Mouse (Mus musculus) embryonic fibroblast, embryonic 13.5 days (primary cell): Measurements from ENCODE around the gene Gm48551. TPM values are rescaled to one million over a fixed set of nuclear protein-coding genes. Genes with fewer than 3 reads are reported as not detected.

Source experiments
- H3K27ac ChIP-seq: 2 replicates; pipeline ENCODE4 v1.5.1; 2012; ENCODE audit warnings: low read length, control low read depth, inconsistent platforms; ENCODE audit not compliant: insufficient read depth
- H3K4me1 ChIP-seq: 2 replicates; pipeline ENCODE4 v1.6.1; 2011; ENCODE audit warnings: low read length; ENCODE audit not compliant: control insufficient read depth, insufficient read depth
- H3K4me3 ChIP-seq: 2 replicates; pipeline ENCODE4 v1.5.1; 2011; ENCODE audit warnings: mild to moderate bottlenecking, control low read depth, low read length; ENCODE audit not compliant: insufficient read depth
- CTCF ChIP-seq: IDR thresholded peaks from 2 replicates; pipeline ENCODE4 v1.5.1; 2011; ENCODE audit warnings: mild to moderate bottlenecking, control low read depth, low read length, moderate library complexity, borderline replicate concordance; ENCODE audit not compliant: insufficient read depth
- POLR2A ChIP-seq: IDR thresholded peaks from 2 replicates; pipeline ENCODE4 v1.6.1; 2011; ENCODE audit warnings: low read depth, mild to moderate bottlenecking, control low read depth, low read length, moderate library complexity
- polyA plus RNA-seq: library from polyadenylated mRNA; stranded (reverse); fragments of >200 nt; gene quantifications from 2 replicates; pipeline ENCODE4 v1.2.4, GENCODE M21; 2011; ENCODE audit warnings: low read depth; ENCODE audit not compliant: missing spikeins, insufficient read length

Gm48551 gene
- polyA plus RNA-seq, 1 experiment = 1.4 TPM

DNA sequence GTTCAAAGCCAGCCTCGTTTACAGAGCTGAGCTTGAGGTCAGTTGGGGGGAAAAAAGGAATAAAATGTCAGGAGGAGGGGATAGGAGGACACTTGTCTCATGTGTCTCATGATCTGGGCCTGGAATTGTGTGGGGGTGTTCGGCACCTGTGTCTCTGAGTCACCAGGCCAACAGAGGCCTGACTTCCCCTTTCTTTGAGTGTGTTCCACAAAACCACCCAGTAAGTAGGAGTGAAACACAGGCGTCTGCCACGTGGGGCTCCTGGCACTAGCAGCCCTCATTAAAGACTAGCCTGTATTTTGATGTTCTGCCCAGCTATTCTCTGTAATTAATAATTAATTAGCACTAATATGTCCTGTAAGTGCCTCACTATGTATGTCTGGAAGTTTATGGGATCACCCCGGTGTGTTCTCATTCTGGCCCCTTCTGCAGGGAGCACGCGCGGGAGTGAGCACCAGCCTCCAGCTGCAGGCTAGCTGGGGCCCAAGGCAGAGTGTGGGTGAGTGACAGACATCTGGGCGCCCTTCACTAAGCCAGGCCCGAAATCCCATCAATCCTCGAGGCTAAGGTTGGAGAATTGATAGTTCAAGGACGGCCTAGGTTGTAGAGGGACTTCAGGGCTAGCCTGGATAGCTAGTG is 27.8 kb upstream of the Gm48551 start:
- Histone ChIP-seq H3K4me3 (no peak overlapping the region), H3K27ac (no peak overlapping the region), H3K4me1 (0 out of 2 replicates have a peak, but pooled peaks cover 2% of the 10 kb centered on the region)
- TF ChIP-seq POLR2A (no peak), CTCF (no peak)

DNA sequence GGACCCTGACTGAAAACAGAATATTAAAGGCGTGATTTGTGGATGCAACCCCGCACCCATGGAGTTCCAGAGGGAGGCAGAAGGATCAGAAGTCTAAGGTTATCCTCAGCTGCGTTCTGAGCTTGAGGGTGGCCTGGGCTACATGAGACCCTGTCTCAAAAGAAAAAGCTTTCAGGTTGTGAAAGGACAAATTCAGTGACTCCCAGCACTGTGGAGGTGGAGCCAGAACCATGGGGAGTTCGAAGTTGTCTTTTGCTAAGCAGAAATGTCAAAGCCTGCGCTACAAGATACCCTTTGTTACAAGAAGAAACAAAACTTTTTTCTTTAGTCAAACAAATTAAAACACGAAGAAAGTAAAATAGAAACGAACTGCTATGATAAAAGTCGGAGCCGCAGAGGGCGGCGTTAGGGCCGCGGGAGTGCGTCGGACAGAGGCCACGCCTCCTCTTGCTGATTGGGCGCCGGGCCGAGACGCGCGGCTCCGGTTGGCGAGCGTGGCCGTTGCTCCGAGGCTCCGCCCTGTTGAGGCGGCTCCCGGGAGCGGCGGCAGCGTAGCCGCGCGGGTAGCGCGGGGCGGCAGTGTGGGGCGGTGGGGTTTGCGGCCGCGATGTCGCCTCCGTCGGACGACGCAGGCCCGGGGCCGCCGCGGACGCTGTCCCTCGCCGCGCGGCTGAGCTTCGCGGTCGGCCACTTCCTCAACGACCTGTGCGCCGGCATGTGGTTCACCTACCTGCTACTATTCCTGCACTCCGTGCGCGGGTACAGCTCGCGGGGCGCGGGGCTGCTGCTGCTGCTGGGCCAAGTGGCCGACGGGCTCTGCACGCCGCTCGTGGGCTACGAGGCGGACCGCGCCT is 27.0 kb upstream of the Gm48551 start, which contains the start of gene Mfsd12:
TSS of gene Mfsd12 (plus strand) at position 501 of the 854 bp plus-strand sequence.
- Histone ChIP-seq H3K27ac (no peak within 1 kb of the TSS), H3K4me1 (0 out of 2 replicates have a peak, but pooled peaks cover 2% of the 10 kb centered on the region), H3K4me3 (peak within 1 kb of the TSS; percentile 67)
- TF ChIP-seq POLR2A = peak; percentile 61
- TF ChIP-seq CTCF = no peak

DNA sequence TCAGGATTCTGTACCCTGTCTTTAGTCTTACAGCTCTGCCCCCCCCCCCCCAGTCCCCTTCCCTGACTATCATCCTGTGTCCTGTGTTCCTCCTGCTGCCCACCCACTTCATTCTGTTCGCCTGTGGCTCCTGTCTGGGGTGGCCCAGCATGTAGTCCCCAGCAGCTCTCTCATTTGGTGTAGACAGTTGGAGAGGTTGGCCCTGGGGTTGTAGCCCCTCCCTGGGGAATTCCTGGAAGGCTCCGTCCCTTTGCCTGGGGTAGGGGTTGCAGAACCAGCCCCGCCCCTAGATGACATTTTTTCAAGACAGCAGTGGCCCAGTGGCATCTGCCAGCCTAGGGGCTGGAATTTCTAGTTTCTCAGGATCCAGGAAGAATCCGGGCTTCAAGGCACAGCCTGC is 26.1 kb upstream of the Gm48551 start:
- Histone ChIP-seq H3K4me3 (peak overlapping the region; percentile 67), H3K4me1 (0 out of 2 replicates have a peak, but pooled peaks cover 2% of the 10 kb centered on the region), H3K27ac (no peak overlapping the region)
- no peak for TF ChIP-seq CTCF
- TF ChIP-seq POLR2A = no peak

DNA sequence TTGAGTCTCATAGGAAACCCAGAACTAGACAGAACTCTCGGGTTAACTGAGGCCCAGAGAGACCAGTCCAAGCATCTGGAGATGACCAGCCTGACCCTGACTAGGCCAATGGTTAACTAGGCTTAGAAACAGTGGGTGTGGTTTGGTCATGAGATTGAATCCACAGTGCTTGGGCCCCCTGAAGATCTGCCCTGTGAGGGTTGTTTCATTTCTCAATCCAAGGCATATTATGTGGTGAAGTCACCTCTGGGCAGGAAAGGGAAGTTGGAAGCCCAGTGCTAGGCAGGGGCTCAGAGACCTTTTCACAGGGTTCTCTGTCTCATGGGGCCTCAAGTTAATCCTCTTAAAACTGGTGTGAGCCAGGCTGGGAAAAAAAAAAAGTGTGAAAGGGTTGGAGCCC is 25.4 kb upstream of the Gm48551 start:
- H3K4me1 ChIP-seq = 0 out of 2 replicates have a peak, but pooled peaks cover 2% of the 10 kb centered on the region
- no peak overlapping the region for H3K4me3 ChIP-seq
- TF ChIP-seq CTCF (no peak), POLR2A (no peak)
- no peak overlapping the region for H3K27ac ChIP-seq

- TF ChIP-seq CTCF (no peak), POLR2A (no peak)
- Histone ChIP-seq H3K27ac (no peak overlapping the region), H3K4me3 (no peak overlapping the region), H3K4me1 (0 out of 2 replicates have a peak, but pooled peaks cover 2% of the 10 kb centered on the region)
Measured at GRCm38 (mm10) chr10:81360721-81361120, 23.5 kb upstream of the Gm48551 start.

DNA sequence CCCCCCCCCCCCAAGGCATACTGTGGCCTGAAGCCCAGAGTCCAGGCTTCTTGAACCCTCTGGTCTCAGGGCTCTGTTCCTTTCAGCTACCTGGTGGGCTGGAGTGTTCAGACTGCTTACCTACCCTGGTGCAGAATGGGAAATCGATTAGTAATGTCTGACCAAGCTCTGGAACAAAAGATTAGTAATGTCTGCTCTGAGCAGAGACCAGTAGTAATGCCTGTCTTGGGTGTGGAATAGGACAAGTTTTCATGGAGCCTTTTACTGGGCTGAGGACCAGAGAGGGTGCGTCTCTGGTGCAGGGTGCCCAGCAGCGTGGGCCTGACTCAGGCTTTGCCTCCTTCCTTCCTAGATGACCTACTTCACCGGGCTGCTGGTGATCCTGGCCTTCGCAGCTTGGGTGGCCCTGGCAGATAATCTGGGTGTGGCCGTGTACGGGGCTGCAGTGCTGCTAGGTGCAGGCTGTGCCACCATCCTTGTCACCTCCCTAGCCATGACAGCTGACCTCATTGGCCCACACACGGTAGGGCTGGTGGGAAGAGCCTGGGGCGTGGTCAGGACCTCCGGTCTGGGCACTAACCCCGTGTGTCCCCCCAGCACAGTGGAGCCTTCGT is 21.8 kb upstream of the Gm48551 start:
- Histone ChIP-seq H3K4me1 (no peaks in the 10 kb centered on the region), H3K4me3 (no peak overlapping the region), H3K27ac (no peak overlapping the region)
- no peak for TF ChIP-seq CTCF
- no peak for TF ChIP-seq POLR2A

DNA sequence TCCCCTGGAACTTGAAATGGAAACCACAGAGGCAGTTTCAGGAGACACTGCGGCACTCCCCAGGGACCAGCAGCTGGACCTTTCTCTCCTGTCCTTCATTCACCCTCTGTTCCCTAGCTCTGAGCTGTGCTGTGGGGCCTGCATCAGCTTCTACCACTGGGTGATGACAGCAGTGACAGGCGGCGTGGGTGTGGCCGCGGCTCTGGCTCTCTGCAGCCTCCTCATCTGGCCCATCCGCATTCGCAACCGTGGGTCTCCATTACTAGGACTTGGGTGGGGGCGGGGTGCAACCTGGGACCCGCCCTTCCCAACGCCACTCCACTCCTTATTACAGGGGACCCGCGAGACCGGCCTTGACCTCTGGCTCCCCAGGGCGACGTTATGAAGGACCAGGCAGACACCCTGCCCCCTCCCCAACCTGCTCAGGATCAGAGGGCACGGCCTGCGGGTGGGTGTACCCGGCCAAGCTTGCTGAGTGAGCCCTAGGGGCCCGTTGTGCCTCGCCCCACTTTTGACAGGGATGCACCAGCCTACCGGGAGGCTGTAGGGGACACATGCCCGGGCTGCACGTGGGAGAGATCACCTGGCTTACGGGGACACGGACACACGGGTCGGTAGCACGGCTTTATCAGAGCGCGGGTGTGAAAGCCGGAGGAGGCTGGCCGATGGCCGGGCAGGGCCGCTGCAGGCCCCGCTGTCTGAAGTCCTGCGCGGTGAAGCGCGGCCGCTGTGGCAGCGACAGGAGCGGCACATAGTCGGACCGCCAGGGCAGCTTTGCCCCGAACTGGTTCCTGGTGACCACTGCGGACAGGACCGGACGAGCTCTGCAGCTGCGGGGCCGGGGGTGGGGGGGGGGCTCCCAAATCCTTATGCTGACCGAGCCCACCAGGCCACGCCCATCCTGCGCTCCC is 20.6 kb upstream of the Gm48551 start:
- Histone ChIP-seq H3K4me3 (no peak overlapping the region), H3K4me1 (no peaks in the 10 kb centered on the region), H3K27ac (no peak overlapping the region)
- TF ChIP-seq CTCF (no peak), POLR2A (no peak)

GRCm38 (mm10) chr10:81364666-81365065 is 19.6 kb upstream of the Gm48551 start:
- Histone ChIP-seq H3K4me1 (no peaks in the 10 kb centered on the region), H3K4me3 (no peak overlapping the region), H3K27ac (no peak overlapping the region)
- no peak for TF ChIP-seq CTCF
- no peak for TF ChIP-seq POLR2A

DNA sequence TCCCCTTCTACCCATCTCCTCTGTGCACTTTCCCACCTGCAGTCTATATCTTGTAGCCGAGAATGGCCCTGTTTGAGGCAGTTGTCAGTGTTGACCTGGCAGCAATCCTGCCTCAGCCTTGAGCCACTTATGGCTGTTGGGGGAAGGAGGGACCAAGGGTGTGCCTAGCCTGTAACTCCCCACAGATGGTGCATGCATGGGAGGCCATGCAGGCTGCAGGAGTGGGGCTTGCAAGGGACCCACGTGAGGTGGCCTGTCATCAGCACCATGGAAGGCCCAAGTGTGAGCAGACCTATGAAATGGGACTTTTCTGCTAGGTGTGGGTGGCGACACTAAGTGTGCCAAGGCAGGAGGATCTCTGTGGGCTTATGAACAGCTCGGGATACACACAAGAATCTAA is 19.2 kb upstream of the Gm48551 start:
- TF ChIP-seq CTCF (no peak), POLR2A (peak; percentile 39; the same call in 1 of the 2 replicates)
- H3K4me3 ChIP-seq = no peak overlapping the region
- no peak overlapping the region for H3K27ac ChIP-seq
- no peaks in the 10 kb centered on the region for H3K4me1 ChIP-seq
